Mouse (Mus musculus): Measurements from ENCODE around the gene Fam120b.

DNA sequence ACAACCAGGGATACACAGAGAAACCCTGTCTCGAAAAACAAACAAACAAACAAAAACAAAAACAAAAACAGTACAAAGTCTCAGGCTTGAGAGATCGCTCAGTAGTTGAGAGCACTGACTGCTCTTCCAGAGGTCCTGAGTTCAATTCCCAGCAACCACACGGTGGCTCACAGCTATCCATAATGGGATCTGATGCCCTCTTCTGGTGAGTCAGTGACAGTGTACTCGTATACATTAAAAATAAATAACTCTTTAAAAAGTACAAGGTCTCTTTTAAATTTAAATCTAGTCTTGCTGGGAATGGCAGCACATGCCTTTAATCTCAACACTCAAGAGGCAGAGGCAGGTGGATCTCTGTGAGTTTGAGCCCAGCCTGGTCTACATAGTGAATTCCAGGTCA is 76.7 kb downstream of the Fam120b start:
- TF ChIP-seq CTCF (IDR thresholded peaks at IDR 0.05; ENCODE audit: insufficient read depth, low read length) (no peak), POLR2A (IDR thresholded peaks at IDR 0.05; ENCODE audit: borderline replicate concordance, extremely low read depth, low read depth, low read length) (no peak)
